ENCODE assay signal across 8 mouse cellular contexts in genomic region chr12:112723445-112723844, GRCm38 (mm10). TPM values are rescaled to one million over a fixed set of nuclear protein-coding genes. Genes with fewer than 3 reads are reported as not detected.
DNase-seq lines count a peak whose midpoint lies in the region; ATAC-seq and TF ChIP-seq lines count a peak whose summit lies in the region.

No protein-coding gene starts in this region.

- no peak overlapping the region for H3K9ac ChIP-seq in liver, embryonic 13.5 days

- no peak for ATAC-seq in cerebellum, adult (ENCODE audit: insufficient number of reproducible peaks, low FRiP score, low TSS enrichment)
- no peak for ATAC-seq in megakaryocyte, adult 5-6 weeks (ENCODE audit: poor library complexity, severe bottlenecking)
- no peak for ATAC-seq in liver, embryonic 13.5 days (ENCODE audit: low read depth)
- ATAC-seq in activated CD4-positive, CD25-positive, alpha-beta regulatory T cell, adult 4 months, result no peak

- H3K9me3 ChIP-seq in megakaryocyte, embryonic 14.5 days, result no peaks in the 10 kb centered on the region
- no peaks in the 10 kb centered on the region for H3K9me3 ChIP-seq in liver, embryonic 13.5 days (replicated peaks)

- peak overlapping the region; percentile 87 for H3K4me3 ChIP-seq in cerebellum, adult 2 months (replicated peaks; ENCODE audit: insufficient read depth, low read depth, low read length)
- H3K4me3 ChIP-seq in megakaryocyte, embryonic 14.5 days (replicated peaks), result peak overlapping the region; percentile 92
- H3K4me3 ChIP-seq in liver, embryonic 13.5 days (replicated peaks), result peak overlapping the region; percentile 64; the same call in 1 of the 2 replicates

- DNase-seq in cerebellum, adult 2 months, result peak in 1 of 2 experiments; percentile 32
- DNase-seq in liver, embryonic 13.5 days, result no peak
- no peak for DNase-seq in thymus, postnatal 14 days
- DNase-seq in adrenal gland, adult (ENCODE audit: inconsistent age in 2 of 2, low spot score in 1 of 2), result no peak

- TF ChIP-seq CTCF in cerebellum, adult 2 months (IDR thresholded peaks at IDR 0.05; ENCODE audit: borderline replicate concordance, insufficient read depth, low read depth, low read length), result no peak

- H3K36me3 ChIP-seq in megakaryocyte, embryonic 14.5 days (replicated peaks; ENCODE audit: low read length), result no peaks in the 10 kb centered on the region
- H3K36me3 ChIP-seq in liver, embryonic 13.5 days, result no peaks in the 10 kb centered on the region

- H3K4me2 ChIP-seq in liver, embryonic 13.5 days, result peak overlapping the region; percentile 78

- H3K4me1 ChIP-seq in cerebellum, adult 2 months (ENCODE audit: control insufficient read depth, insufficient read depth, low read length), result peaks cover 41% of the 10 kb centered on the region
- peaks cover 28% of the 10 kb centered on the region for H3K4me1 ChIP-seq in megakaryocyte, embryonic 14.5 days
- H3K4me1 ChIP-seq in liver, embryonic 13.5 days (replicated peaks), result peaks cover 24% of the 10 kb centered on the region

- no peaks in the 10 kb centered on the region for H3K27me3 ChIP-seq in cerebellum, adult 2 months (ENCODE audit: control insufficient read depth, insufficient read depth, low read length)
- H3K27me3 ChIP-seq in megakaryocyte, embryonic 14.5 days (replicated peaks), result peaks cover 98% of the 10 kb centered on the region
- H3K27me3 ChIP-seq in liver, embryonic 13.5 days, result peaks cover 55% of the 10 kb centered on the region

- H3K27ac ChIP-seq in cerebellum, adult 2 months (ENCODE audit: insufficient read depth, low read length), result peak overlapping the region; percentile 46; the same call in 1 of the 2 replicates
- H3K27ac ChIP-seq in liver, embryonic 13.5 days, result no peak overlapping the region

- TF ChIP-seq POLR2A in cerebellum, adult 2 months (IDR thresholded peaks at IDR 0.05; ENCODE audit: borderline replicate concordance, insufficient read depth, low read length), result no peak

- 54% methylated on average over 6 of the region's 6 CpGs for WGBS in cerebellum, adult 2 months
- 78% methylated on average over 6 of the region's 6 CpGs for WGBS in liver, embryonic 13.5 days (ENCODE audit: insufficient replicate concordance)

RNA-seq across cellular contexts. Expression of gene Cep170b, which starts 3.2 kb away (rescaled TPM):
- 102 and 107 TPM in 2 replicates for polyA plus RNA-seq in cerebellum, adult 2 months (2012; rRNA removed)
- polyA plus RNA-seq in megakaryocyte, embryonic 14.5 days (2012; ENCODE audit: insufficient read depth, low replicate concordance), result 2.2 and 5.6 TPM in 2 replicates
- total RNA-seq in megakaryocyte, adult 5-6 weeks (2015), result 0.41 and 1.2 TPM in 2 replicates
- 0.20 and 0.22 TPM in 2 replicates for total RNA-seq in megakaryocyte, adult 5-6 weeks (2017)
- 2.5 and 2.9 TPM in 2 replicates for polyA plus RNA-seq in liver, embryonic 13.5 days (2015; fragmentation: Nextera tagmentation; extraction: Ambion mirVana)
- polyA plus RNA-seq in activated CD4-positive, CD25-positive, alpha-beta regulatory T cell, adult 4 months (2017; shearing (Covaris generic)), result 1 to 10 TPM; 2.3 to 2.5 TPM

RNA-seq across cellular contexts. Expression of gene Pld4, which starts 37.0 kb away (rescaled TPM):
- 6.7 and 7.8 TPM in 2 replicates for polyA plus RNA-seq in cerebellum, adult 2 months (2012; rRNA removed)
- 11.4 and 36.3 TPM in 2 replicates for polyA plus RNA-seq in megakaryocyte, embryonic 14.5 days (2012; ENCODE audit: insufficient read depth, low replicate concordance)
- 532 and 545 TPM in 2 replicates for total RNA-seq in megakaryocyte, adult 5-6 weeks (2015)
- 316 and 364 TPM in 2 replicates for total RNA-seq in megakaryocyte, adult 5-6 weeks (2017)
- polyA plus RNA-seq in liver, embryonic 13.5 days (2015; fragmentation: Nextera tagmentation; extraction: Ambion mirVana), result 9.6 and 11.0 TPM in 2 replicates
- 1 to 10 TPM in 1 of 2 experiments, under 1 TPM in 1; 0.50 to 4.7 TPM for polyA plus RNA-seq in activated CD4-positive, CD25-positive, alpha-beta regulatory T cell, adult 4 months (2017; shearing (Covaris generic))

RNA-seq across cellular contexts. Expression of gene Zbtb42, which starts 44.8 kb away (rescaled TPM):
- polyA plus RNA-seq in cerebellum, adult 2 months (2012; rRNA removed), result 1.5 and 1.8 TPM in 2 replicates
- 0.52 and 0.72 TPM in 2 replicates for polyA plus RNA-seq in megakaryocyte, embryonic 14.5 days (2012; ENCODE audit: insufficient read depth, low replicate concordance)
- 6.4 and 9.0 TPM in 2 replicates for total RNA-seq in megakaryocyte, adult 5-6 weeks (2015)
- 3.9 and 4.7 TPM in 2 replicates for total RNA-seq in megakaryocyte, adult 5-6 weeks (2017)
- 0.40 and 0.71 TPM in 2 replicates for polyA plus RNA-seq in liver, embryonic 13.5 days (2015; fragmentation: Nextera tagmentation; extraction: Ambion mirVana)
- polyA plus RNA-seq in activated CD4-positive, CD25-positive, alpha-beta regulatory T cell, adult 4 months (2017; shearing (Covaris generic)), result 1 to 10 TPM; 2.2 to 2.6 TPM

RNA-seq across cellular contexts. Expression of gene Akt1, which starts 48.8 kb away (rescaled TPM):
- polyA plus RNA-seq in cerebellum, adult 2 months (2012; rRNA removed), result 163 and 177 TPM in 2 replicates
- polyA plus RNA-seq in megakaryocyte, embryonic 14.5 days (2012; ENCODE audit: insufficient read depth, low replicate concordance), result 237 and 415 TPM in 2 replicates
- total RNA-seq in megakaryocyte, adult 5-6 weeks (2015), result 112 and 121 TPM in 2 replicates
- 112 and 118 TPM in 2 replicates for total RNA-seq in megakaryocyte, adult 5-6 weeks (2017)
- 13.8 and 17.9 TPM in 2 replicates for polyA plus RNA-seq in liver, embryonic 13.5 days (2015; fragmentation: Nextera tagmentation; extraction: Ambion mirVana)
- 10 to 100 TPM; 17.3 to 23.5 TPM for polyA plus RNA-seq in activated CD4-positive, CD25-positive, alpha-beta regulatory T cell, adult 4 months (2017; shearing (Covaris generic))

Comparison
In these comparisons a context has a peak if more than half of its experiments do, and no peak if none do; other contexts are left out.
1. RNA of gene Cep170b, which starts 3.2 kb away (polyA plus RNA-seq): 102 to 107 TPM in cerebellum, adult 2 months; 2.3 to 2.5 TPM in activated CD4-positive, CD25-positive, alpha-beta regulatory T cell, adult 4 months, 2.5 to 2.9 TPM in liver, embryonic 13.5 days and 2.2 to 5.6 TPM in megakaryocyte, embryonic 14.5 days; every median in the first group is over 10 times any median in the second.
2. Peak in every context shown above with its lines, with median percentiles within 50 percentile points of each other: H3K4me3 ChIP-seq.